Mouse (Mus musculus) heart, embryonic 11.5 days (tissue): Measurements from ENCODE around the gene Cdc123. TPM values are rescaled to one million over a fixed set of nuclear protein-coding genes. Genes with fewer than 3 reads are reported as not detected.
"Not testable (repeated sequence)": the region's sequence is repeated elsewhere in the genome, so short reads cannot be mapped to it uniquely, and the experiment has no call there.

Experiments
- ATAC-seq: fragments of 200-750 bp; cut with Nextera tagmentation; replicated peaks from 2 replicates; pipeline ENCODE4 v1.8.0; 2017; ENCODE audit warnings: moderate library complexity; ENCODE audit not compliant: insufficient number of reproducible peaks, low FRiP score, low TSS enrichment
- H3K27ac ChIP-seq: fragments of 300-500 bp; sonication (generic); 2 replicates; pipeline ENCODE4 v1.5.1; 2014; ENCODE audit warnings: mild to moderate bottlenecking, low read depth, low read length
- H3K27me3 ChIP-seq: fragments of 300-500 bp; sonication (generic); 2 replicates; pipeline ENCODE4 v1.6.1; 2014; ENCODE audit warnings: mild to moderate bottlenecking, low read length, mixed read lengths; ENCODE audit not compliant: control insufficient read depth, insufficient read depth
- H3K36me3 ChIP-seq: fragments of 300-500 bp; sonication (generic); 2 replicates; pipeline ENCODE4 v1.6.1; 2014; ENCODE audit warnings: mild to moderate bottlenecking, low read length, moderate library complexity, mixed read lengths; ENCODE audit not compliant: control insufficient read depth, insufficient read depth
- H3K4me1 ChIP-seq: fragments of 300-500 bp; sonication (generic); 2 replicates; pipeline ENCODE4 v1.6.1; 2014; ENCODE audit warnings: low read length; ENCODE audit not compliant: control insufficient read depth, insufficient read depth
- H3K4me2 ChIP-seq: fragments of 300-500 bp; sonication (generic); 2 replicates; pipeline ENCODE4 v1.6.1; 2014; ENCODE audit warnings: mild to moderate bottlenecking, moderate library complexity
- H3K4me3 ChIP-seq: fragments of 300-500 bp; sonication (generic); 2 replicates; pipeline ENCODE4 v1.5.1; 2014; ENCODE audit warnings: low read depth, low read length
- H3K9ac ChIP-seq: fragments of 300-500 bp; sonication (generic); 2 replicates; pipeline ENCODE4 v1.6.1; 2014; ENCODE audit warnings: mild to moderate bottlenecking, low read depth, low read length, moderate library complexity
- H3K9me3 ChIP-seq: fragments of 300-500 bp; sonication (generic); replicated peaks from 2 replicates; pipeline ENCODE4 v1.6.1; 2016; ENCODE audit warnings: low read length; ENCODE audit not compliant: control insufficient read depth
- WGBS: fragments of 180-500 bp; shearing (Covaris S2); extraction: QIAGEN DNeasy Blood & Tissue Kit; methylation state at CpG from one replicate; pipeline ENCODE4 v1.1.7; 2014; ENCODE audit not compliant: insufficient replicate concordance; 5-methylcytosine and 5-hydroxymethylcytosine counted together
- polyA plus RNA-seq: library from polyadenylated mRNA; unstranded; fragments of >200 nt; fragmentation: Nextera tagmentation; extraction: Ambion mirVana; gene quantifications from 2 replicates; pipeline ENCODE4 v1.2.1, GENCODE M21; 2014

The Cdc123 gene
- polyA plus RNA-seq, 1 experiment from 2014 or later: 217 TPM

DNA sequence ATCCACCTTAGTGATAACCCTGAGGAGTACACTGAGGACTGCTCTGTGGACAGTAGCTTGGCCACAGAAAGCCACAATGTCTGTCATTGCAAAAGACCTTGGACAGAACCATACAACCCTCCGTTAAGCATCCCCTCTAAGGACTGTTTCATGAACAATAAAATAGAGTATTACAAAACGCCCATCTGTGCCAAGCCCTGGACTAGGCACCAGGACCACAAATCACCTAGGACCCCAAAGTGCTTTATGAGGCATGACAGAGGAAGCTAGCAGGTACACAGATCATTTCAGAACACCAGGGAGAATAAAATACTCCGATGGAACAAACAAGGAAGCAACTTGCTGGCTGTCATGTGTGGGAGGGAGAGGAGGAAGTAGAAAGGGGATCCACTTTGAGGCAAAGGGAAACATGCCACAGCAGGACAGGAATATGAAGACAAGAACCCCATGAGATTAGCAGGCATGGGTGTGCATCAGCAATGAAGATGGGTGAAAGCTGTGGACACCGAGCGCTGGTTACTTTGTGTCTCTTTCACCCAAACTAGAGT lies 33.7 kb downstream of the Cdc123 start:
- H3K27ac ChIP-seq: no peak overlapping the region
- no peak for ATAC-seq
- H3K27me3 ChIP-seq: no peaks in the 10 kb centered on the region
- H3K4me2 ChIP-seq: no peak overlapping the region
- peaks cover 10% of the 10 kb centered on the region for H3K36me3 ChIP-seq
- H3K9ac ChIP-seq: no peak overlapping the region
- H3K4me1 ChIP-seq: no peaks in the 10 kb centered on the region
- H3K9me3 ChIP-seq: no peaks in the 10 kb centered on the region
- WGBS: 93% methylated on average over 5 of the region's 5 CpGs
- no peak overlapping the region for H3K4me3 ChIP-seq

DNA sequence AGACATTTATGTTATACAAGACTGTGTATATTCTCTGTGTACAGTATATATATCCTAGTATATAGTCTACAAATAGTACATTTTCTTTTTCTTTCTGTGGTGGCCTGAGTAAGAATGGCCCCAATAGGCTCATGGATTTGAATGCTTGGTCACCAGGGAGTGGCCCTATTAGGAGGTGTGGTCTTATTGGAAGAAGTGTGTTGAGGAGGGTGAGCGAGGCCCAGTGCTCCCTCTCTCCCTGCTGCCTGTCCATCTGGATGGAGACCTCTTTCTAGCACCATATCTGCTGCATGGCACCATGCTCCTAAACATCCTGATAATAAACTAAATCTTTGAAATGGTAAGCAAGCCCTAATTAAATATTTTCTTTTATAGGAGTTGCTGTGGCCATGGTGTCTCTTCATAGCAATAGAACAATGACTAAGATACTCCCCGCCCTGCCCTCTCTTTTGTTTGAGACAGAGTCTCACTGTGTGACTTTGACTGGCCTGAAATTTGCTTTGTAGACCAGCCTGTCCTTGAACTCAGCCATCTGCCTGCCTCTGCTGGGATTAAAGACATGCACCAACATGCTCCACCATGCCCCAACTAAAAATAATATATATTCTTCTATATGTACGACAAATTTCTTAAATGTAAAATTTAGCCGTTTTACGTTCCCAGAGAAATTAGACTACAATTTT lies 34.8 kb downstream of the Cdc123 start:
- no peak for ATAC-seq
- Histone ChIP-seq H3K4me1 (no peaks in the 10 kb centered on the region), H3K36me3 (peaks cover 11% of the 10 kb centered on the region), H3K27ac (no peak overlapping the region), H3K4me3 (no peak overlapping the region), H3K27me3 (no peaks in the 10 kb centered on the region), H3K4me2 (no peak overlapping the region), H3K9ac (no peak overlapping the region), H3K9me3 (no peaks in the 10 kb centered on the region)
- WGBS: 89% methylated on average over 5 of the region's 5 CpGs

DNA sequence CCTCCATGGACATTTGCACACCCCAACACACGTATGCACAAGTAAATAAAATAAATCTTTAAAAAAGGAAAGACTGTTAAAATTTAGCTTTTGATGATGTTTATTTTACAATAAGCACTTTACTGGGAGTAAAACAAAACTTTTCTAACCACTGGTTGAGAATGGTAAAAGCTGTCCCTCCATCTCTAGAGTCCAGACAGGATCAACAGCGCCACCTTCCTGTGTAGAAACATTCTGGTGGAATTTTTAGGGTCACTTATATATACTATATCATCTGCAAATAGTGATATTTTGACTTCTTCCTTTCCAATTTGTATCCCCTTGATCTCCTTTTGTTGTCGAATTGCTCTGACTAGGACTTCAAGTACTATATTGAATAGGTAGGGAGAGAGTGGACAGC lies 38.8 kb downstream of the Cdc123 start:
- H3K4me1 ChIP-seq, ATAC-seq, H3K27me3 ChIP-seq, H3K4me3 ChIP-seq, H3K9me3 ChIP-seq, H3K27ac ChIP-seq, H3K4me2 ChIP-seq, H3K9ac ChIP-seq: not testable (repeated sequence)
- 80% methylated on average over 3 of the region's 3 CpGs for WGBS
- H3K36me3 ChIP-seq: peaks cover 12% of the 10 kb centered on the region

DNA sequence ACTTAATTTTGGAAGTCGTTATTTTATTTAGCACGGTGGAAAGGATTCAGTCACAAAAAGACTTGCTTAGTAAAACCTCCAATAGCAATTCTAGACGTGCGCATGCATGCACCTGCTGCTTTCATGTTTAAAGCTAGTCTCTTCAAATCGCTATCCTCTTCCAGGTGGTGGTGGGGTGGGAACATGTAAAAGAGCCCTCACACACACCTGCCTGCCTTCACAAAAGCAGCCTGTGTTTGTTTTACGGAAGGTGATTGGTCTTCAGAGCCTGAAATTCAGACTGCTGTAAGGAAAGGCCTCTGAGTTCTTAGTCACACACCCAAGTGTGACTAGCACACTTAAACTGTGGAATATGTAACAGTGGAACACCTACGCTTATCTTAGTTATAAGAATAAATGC lies 39.7 kb downstream of the Cdc123 start:
- no peak overlapping the region for H3K4me3 ChIP-seq
- H3K9ac ChIP-seq: no peak overlapping the region
- WGBS: 92% methylated on average over 7 of the region's 7 CpGs
- no peaks in the 10 kb centered on the region for H3K4me1 ChIP-seq
- no peak for ATAC-seq
- H3K27me3 ChIP-seq: no peaks in the 10 kb centered on the region
- peaks cover 17% of the 10 kb centered on the region for H3K36me3 ChIP-seq
- no peak overlapping the region for H3K4me2 ChIP-seq
- H3K9me3 ChIP-seq: no peaks in the 10 kb centered on the region
- H3K27ac ChIP-seq: no peak overlapping the region

DNA sequence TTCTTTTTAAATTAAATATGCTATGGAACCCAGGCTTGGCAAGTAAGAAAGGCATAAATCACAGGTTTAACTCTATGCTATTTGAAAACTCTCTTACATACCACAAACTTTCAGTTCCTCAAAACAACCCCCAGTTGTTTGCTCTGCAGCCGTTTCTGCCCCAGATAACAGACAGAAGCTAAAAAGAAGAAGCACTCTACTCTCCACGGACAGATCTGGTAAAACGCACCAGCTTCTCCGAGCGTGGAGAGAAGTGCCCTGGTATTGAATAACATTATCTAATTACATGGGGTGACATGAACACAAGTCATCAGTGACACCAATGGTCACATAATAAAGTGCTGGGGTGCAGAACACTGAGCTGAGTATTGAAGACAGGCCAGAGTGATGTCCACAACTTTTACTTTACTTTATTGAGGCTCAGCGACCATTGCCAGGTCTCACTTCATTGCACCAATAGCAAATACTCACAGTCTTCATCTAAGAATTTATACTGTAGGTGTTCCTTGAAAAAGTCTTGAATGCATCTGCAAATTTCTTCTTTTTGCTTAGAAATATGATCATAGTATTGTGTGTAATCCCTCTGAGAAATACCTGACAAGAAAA lies 40.4 kb downstream of the Cdc123 start:
- Histone ChIP-seq H3K27me3 (no peaks in the 10 kb centered on the region), H3K36me3 (peaks cover 20% of the 10 kb centered on the region), H3K4me3 (no peak overlapping the region), H3K4me1 (no peaks in the 10 kb centered on the region), H3K9ac (no peak overlapping the region), H3K27ac (no peak overlapping the region), H3K9me3 (no peaks in the 10 kb centered on the region), H3K4me2 (no peak overlapping the region)
- WGBS: 87% methylated on average over 6 of the region's 6 CpGs
- ATAC-seq: no peak

DNA sequence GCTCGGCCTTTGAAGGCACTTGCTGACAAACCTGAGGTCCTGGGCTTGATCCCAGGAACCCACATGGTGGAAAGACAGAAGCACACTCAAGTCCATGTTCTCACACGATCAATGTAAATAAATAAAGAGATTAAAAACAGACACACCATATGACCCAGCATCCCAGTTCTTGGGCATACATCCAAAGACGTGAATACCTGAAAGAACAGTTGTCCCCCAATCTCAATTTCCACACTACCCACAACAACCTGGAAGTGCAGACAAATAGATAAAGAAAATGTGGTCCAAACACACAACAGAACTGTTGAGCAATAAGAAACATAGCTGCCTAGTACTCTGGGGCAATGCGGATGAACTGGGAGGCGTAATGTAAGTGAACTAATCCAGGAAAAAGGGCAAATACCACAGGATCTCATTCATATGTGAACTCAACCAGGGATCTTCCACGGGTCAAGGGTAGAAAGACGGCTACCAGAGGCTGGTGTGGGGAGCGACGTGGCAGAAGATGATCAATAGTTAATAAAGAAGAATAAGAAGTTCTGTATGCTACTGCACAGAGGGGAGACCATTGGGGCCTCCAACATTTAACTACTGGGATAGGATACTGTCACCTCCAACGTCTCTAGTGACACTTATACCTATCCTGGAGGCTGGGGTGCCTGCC lies 42.9 kb downstream of the Cdc123 start:
- H3K9ac ChIP-seq: no peak overlapping the region
- H3K27ac ChIP-seq: no peak overlapping the region
- H3K9me3 ChIP-seq: no peaks in the 10 kb centered on the region
- no peak overlapping the region for H3K4me2 ChIP-seq
- 90% methylated on average over 10 of the region's 10 CpGs for WGBS
- H3K4me1 ChIP-seq: no peaks in the 10 kb centered on the region
- no peak for ATAC-seq
- no peak overlapping the region for H3K4me3 ChIP-seq
- peaks cover 20% of the 10 kb centered on the region for H3K36me3 ChIP-seq
- no peaks in the 10 kb centered on the region for H3K27me3 ChIP-seq

DNA sequence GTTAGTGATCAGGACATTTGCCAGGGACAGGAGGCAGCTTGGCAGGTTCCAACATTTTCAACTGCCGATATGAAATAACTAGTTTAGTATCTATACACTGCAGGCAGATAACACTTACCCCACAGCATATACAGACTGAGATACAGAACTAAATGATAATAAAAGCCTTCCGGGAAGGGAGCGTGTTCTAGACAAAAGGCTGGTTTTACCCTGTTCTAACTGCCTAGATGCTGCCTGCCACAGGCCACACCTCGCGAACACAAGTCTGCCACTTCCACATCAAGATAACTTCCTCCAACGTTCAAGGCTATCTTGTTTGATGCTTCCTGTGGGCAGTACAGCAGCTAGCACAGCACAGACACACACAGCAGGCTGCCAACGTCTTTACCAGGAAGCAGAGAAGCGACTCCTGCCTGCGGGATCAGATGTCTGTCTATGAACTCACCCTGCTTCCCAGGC lies 43.8 kb downstream of the Cdc123 start:
- no peak for ATAC-seq

DNA sequence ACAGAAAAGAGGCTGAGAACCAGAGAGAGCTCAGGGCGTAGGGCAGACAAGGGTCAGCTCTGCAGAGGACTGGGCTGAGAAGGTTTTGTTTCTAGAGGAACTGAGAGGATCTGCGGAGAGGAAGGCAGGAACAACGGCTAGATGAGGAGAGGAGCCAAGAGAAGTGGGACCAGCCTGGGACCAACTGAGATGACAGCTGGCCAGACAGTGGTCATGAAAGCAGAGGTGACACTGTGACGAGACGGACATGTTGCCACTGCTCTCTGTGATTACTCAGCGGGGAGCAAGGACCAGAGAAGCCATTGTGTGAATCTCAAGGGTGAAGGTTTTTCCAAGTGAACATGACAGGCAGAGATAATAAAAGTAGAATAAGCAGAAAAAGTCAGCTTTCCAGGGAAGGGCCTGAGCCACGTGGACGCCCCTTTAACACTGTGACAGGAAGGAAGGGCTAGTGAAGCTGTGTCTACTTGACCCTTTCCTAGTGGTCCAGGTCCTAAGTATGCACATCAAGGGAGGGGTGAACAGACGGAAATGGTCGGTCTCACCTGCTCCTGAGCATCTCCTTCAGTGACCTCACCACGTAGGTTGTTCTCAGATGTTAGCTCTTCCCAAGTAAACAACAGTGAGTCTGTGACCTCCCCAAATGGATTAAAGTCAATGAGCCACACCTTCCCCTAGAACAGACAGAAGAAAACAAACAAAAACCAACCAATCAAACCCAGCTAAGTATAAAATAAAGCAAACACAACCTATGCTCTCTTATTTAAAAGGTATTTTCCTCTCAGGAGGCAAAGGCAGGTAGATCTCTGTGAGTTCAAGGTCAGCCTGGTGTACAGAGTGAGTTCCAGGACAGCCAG lies 46.9 kb downstream of the Cdc123 start:
- no peaks in the 10 kb centered on the region for H3K27me3 ChIP-seq
- WGBS: 75% methylated on average over 11 of the region's 11 CpGs
- H3K36me3 ChIP-seq: peaks cover 45% of the 10 kb centered on the region
- ATAC-seq: no peak
- H3K4me3 ChIP-seq: no peak overlapping the region
- no peak overlapping the region for H3K9ac ChIP-seq
- no peaks in the 10 kb centered on the region for H3K4me1 ChIP-seq
- H3K9me3 ChIP-seq: no peaks in the 10 kb centered on the region
- H3K4me2 ChIP-seq: no peak overlapping the region
- no peak overlapping the region for H3K27ac ChIP-seq

More for the DNA sequence above, 43.8 kb downstream of the Cdc123 start:
- Histone ChIP-seq H3K4me3 (no peak overlapping the region), H3K9ac (no peak overlapping the region), H3K4me1 (no peaks in the 10 kb centered on the region), H3K9me3 (no peaks in the 10 kb centered on the region), H3K27ac (no peak overlapping the region), H3K4me2 (no peak overlapping the region), H3K36me3 (peaks cover 26% of the 10 kb centered on the region), H3K27me3 (no peaks in the 10 kb centered on the region)
- 63% methylated on average over 9 of the region's 9 CpGs for WGBS
